Mouse (Mus musculus): ENCODE data around the gene Ucn2. TPM values are rescaled to one million over a fixed set of nuclear protein-coding genes. Genes with fewer than 3 reads are reported as not detected.

The Ucn2 gene
- total and polyA plus RNA-seq, 3 experiments: 0.38 TPM; not detected in 2

DNA sequence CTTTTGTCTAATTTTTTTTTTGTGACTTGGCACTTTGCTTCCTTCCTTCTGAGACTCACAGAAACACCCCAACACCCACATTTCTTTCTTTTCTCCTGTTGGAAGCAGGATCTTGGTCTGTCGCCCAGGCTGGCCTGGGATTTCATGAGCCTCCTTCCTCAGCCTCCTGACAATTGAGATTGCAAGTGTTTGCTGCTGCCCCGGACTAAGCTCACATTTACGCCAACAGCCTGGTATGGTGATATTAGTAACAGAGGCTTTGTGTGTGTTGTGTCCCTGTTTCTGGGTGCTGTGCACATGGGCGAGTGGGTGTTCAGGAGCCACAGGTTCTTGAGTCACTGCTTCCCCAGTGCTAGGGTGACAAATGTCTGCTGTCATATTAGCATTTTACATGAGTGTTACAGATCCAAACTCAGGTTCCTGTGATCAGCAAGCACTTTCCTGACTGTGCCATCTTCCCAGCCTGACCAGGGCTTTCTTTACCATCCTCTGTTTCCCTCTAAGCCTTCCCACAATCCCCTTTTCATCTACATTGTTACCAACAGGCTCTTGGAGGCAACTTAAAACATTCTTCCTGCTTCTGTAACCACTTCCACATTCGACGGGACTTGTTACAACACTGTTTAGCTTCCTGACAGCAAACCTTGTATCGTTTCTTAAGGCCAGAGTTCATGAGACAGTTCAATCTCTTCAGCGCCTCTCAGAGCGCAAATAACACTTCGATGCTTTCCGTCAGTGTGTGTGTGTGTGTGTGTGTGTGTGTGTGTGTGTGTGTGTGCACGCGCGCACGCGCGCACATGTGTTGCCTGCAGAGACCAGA, 37.3 kb downstream of the Ucn2 start:
- no peaks in the 10 kb centered on the region; the same call in 1 of the 2 replicates for H3K27me3 ChIP-seq (ENCODE audit: insufficient read depth, low read length)
- H3K36me3 ChIP-seq (replicated peaks): peaks cover 40% of the 10 kb centered on the region
- ATAC-seq (ENCODE audit: extremely low read depth, insufficient number of reproducible peaks, low FRiP score, poor library complexity, severe bottlenecking) (no peak), DNase-seq (ENCODE audit: low spot score) (no peak)
- no peak for TF ChIP-seq GATA2 (IDR thresholded peaks at IDR 0.05; ENCODE audit: borderline replicate concordance, low read depth, low read length)
- TF ChIP-seq CTCF (IDR thresholded peaks at IDR 0.05; ENCODE audit: low read depth, low read length): no peak
- no peak for TF ChIP-seq POLR2AphosphoS5 (IDR thresholded peaks at IDR 0.05; ENCODE audit: insufficient replicate concordance, low read depth, low read length)
- TF ChIP-seq GATA1 (IDR thresholded peaks at IDR 0.05; ENCODE audit: borderline replicate concordance, low read length): no peak
- no peak for TF ChIP-seq TAL1 (conservative IDR thresholded peaks at IDR 0.05; ENCODE audit: low read depth, low read length)
- H3K4me3 ChIP-seq (ENCODE audit: low read depth, low read length): no peak overlapping the region
- no peaks in the 10 kb centered on the region for H3K9me3 ChIP-seq (replicated peaks)
- no peaks in the 10 kb centered on the region for H3K4me1 ChIP-seq (ENCODE audit: insufficient read depth, low read depth, low read length)

DNA sequence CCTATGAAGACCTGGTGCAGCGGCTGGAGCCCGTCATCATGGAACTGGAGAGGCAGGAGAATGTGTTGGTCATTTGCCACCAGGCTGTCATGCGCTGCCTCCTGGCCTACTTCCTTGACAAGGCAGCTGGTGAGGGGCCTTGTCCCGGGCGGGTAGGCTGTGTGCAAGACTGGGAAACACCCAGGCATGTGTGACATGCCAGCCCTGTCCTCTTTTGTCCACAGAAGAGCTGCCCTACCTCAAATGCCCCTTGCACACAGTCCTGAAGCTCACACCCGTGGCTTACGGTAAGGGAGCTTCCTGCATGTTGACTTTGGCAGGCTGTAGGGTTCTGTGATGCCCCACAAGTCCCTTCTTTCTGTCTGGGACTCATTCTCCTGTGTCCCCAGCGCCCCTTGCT, 41.7 kb downstream of the Ucn2 start:
- no peak overlapping the region for H3K4me3 ChIP-seq (ENCODE audit: low read depth, low read length)
- no peaks in the 10 kb centered on the region for H3K9me3 ChIP-seq (replicated peaks)
- ATAC-seq (ENCODE audit: extremely low read depth, insufficient number of reproducible peaks, low FRiP score, poor library complexity, severe bottlenecking): no peak
- peaks cover 9% of the 10 kb centered on the region for H3K4me1 ChIP-seq (ENCODE audit: insufficient read depth, low read depth, low read length)
- TF ChIP-seq GATA1 (IDR thresholded peaks at IDR 0.05; ENCODE audit: borderline replicate concordance, low read length) (no peak), CTCF (IDR thresholded peaks at IDR 0.05; ENCODE audit: low read depth, low read length) (no peak), TAL1 (conservative IDR thresholded peaks at IDR 0.05; ENCODE audit: low read depth, low read length) (no peak), GATA2 (IDR thresholded peaks at IDR 0.05; ENCODE audit: borderline replicate concordance, low read depth, low read length) (no peak), POLR2AphosphoS5 (IDR thresholded peaks at IDR 0.05; ENCODE audit: insufficient replicate concordance, low read depth, low read length) (no peak)
- DNase-seq (ENCODE audit: low spot score): no peak
- peaks cover 61% of the 10 kb centered on the region for H3K36me3 ChIP-seq (replicated peaks)
- H3K27me3 ChIP-seq (ENCODE audit: insufficient read depth, low read length): no peaks in the 10 kb centered on the region; the same call in 1 of the 2 replicates

DNA sequence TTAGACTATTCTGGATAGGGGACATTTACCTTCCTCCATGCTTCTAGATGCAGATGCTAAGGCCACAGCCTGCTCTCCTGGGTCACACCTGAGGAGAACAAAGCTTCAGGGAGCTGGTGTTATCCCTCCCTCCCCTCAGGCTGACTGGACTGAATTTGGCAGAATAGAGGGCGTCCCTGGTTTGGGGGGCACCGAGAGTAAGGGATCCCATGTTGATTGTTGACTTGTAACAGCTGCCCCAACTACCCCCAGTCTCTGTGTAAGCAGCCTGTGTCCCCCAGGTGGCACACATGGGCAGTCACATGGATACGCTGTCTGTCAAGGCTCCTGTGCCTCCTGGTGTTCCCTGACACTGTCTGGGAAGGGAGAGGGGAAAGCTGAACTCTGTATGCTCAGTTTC, 42.6 kb downstream of the Ucn2 start:
- Histone ChIP-seq H3K4me3 (ENCODE audit: low read depth, low read length) (no peak overlapping the region), H3K27me3 (ENCODE audit: insufficient read depth, low read length) (no peaks in the 10 kb centered on the region; the same call in 1 of the 2 replicates), H3K9me3 (replicated peaks) (no peaks in the 10 kb centered on the region), H3K4me1 (ENCODE audit: insufficient read depth, low read depth, low read length) (peaks cover 12% of the 10 kb centered on the region), H3K36me3 (replicated peaks) (peaks cover 55% of the 10 kb centered on the region)
- ATAC-seq (ENCODE audit: extremely low read depth, insufficient number of reproducible peaks, low FRiP score, poor library complexity, severe bottlenecking): no peak
- TF ChIP-seq GATA1 (IDR thresholded peaks at IDR 0.05; ENCODE audit: borderline replicate concordance, low read length) (no peak), POLR2AphosphoS5 (IDR thresholded peaks at IDR 0.05; ENCODE audit: insufficient replicate concordance, low read depth, low read length) (no peak), TAL1 (conservative IDR thresholded peaks at IDR 0.05; ENCODE audit: low read depth, low read length) (no peak), CTCF (IDR thresholded peaks at IDR 0.05; ENCODE audit: low read depth, low read length) (no peak), GATA2 (IDR thresholded peaks at IDR 0.05; ENCODE audit: borderline replicate concordance, low read depth, low read length) (no peak)
- DNase-seq (ENCODE audit: low spot score): no peak

DNA sequence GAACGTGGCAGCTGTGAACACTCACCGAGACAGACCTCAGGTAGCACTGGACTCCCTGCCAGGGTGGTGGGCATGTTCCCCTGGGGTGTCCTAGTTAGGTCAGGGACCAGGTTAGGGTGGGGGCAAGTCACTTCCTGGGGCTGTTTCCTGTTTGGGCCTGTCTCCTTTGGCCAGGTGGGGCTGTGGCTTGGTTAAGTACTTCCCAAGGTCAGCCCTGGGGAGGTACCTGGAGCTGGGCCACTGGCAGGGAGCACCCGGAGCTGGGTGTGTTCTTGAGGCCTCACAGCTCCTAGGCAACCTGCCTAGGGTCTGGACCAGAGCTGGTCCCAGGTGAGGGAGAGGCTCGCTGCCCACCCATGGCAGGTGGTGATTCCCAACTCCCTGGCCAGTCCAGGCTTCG, 43.1 kb downstream of the Ucn2 start:
- no peak overlapping the region for H3K4me3 ChIP-seq (ENCODE audit: low read depth, low read length)
- H3K4me1 ChIP-seq (ENCODE audit: insufficient read depth, low read depth, low read length): peaks cover 12% of the 10 kb centered on the region
- ATAC-seq (ENCODE audit: extremely low read depth, insufficient number of reproducible peaks, low FRiP score, poor library complexity, severe bottlenecking): no peak
- H3K9me3 ChIP-seq (replicated peaks): no peaks in the 10 kb centered on the region
- H3K36me3 ChIP-seq (replicated peaks): peaks cover 52% of the 10 kb centered on the region
- DNase-seq (ENCODE audit: low spot score): no peak
- no peaks in the 10 kb centered on the region; the same call in 1 of the 2 replicates for H3K27me3 ChIP-seq (ENCODE audit: insufficient read depth, low read length)
- TF ChIP-seq CTCF (IDR thresholded peaks at IDR 0.05; ENCODE audit: low read depth, low read length): no peak

DNA sequence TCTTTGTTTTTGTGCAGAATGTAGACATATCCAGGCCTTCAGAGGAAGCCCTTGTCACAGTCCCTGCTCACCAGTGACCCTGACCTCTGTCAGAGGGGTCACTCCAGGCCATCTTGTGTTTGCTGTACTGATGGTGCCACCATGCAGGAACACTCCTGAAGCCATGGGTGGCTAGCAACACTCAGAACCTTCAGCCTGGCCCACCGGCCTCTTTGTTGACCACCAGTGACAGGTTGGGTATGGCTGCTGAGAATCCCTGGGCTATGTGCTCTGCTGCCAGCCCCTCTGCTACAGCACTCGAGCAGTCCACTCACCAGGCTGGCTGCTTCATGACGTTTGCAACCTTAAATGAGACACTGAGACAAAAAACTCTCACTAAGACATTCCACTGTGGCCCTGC, 44.5 kb downstream of the Ucn2 start:
- no peaks in the 10 kb centered on the region; the same call in 1 of the 2 replicates for H3K27me3 ChIP-seq (ENCODE audit: insufficient read depth, low read length)
- DNase-seq (ENCODE audit: low spot score): no peak
- peaks cover 12% of the 10 kb centered on the region for H3K4me1 ChIP-seq (ENCODE audit: insufficient read depth, low read depth, low read length)
- no peak overlapping the region for H3K4me3 ChIP-seq (ENCODE audit: low read depth, low read length)
- H3K36me3 ChIP-seq (replicated peaks): peaks cover 45% of the 10 kb centered on the region
- ATAC-seq (ENCODE audit: extremely low read depth, insufficient number of reproducible peaks, low FRiP score, poor library complexity, severe bottlenecking): no peak
- H3K9me3 ChIP-seq (replicated peaks): no peaks in the 10 kb centered on the region
- no peak for TF ChIP-seq POLR2AphosphoS5 (IDR thresholded peaks at IDR 0.05; ENCODE audit: insufficient replicate concordance, low read depth, low read length)
- TF ChIP-seq GATA2 (IDR thresholded peaks at IDR 0.05; ENCODE audit: borderline replicate concordance, low read depth, low read length): no peak
- no peak for TF ChIP-seq CTCF (IDR thresholded peaks at IDR 0.05; ENCODE audit: low read depth, low read length)
- no peak for TF ChIP-seq TAL1 (conservative IDR thresholded peaks at IDR 0.05; ENCODE audit: low read depth, low read length)
- no peak for TF ChIP-seq GATA1 (IDR thresholded peaks at IDR 0.05; ENCODE audit: borderline replicate concordance, low read length)

DNA sequence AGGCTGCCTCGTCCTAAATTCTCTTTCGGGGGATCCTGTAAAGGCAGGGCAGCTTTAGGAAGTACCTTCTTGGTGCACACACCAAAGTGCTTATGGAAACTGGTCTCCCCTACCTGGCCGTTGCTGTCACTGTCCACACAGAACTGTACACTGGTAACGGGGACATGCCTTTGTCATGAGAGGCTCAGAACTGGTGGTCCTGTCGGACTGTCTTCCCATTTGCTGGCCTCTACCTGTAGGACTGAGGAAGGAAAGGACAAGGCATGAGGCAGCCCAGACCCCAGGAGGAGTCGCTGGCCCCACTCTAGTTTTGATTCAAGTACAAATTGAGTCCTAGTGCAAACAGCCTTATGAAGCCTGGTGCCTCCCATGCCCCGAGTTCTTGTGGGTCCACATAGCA, 45.2 kb downstream of the Ucn2 start:
- Histone ChIP-seq H3K4me1 (ENCODE audit: insufficient read depth, low read depth, low read length) (peaks cover 12% of the 10 kb centered on the region), H3K36me3 (replicated peaks) (peaks cover 38% of the 10 kb centered on the region), H3K9me3 (replicated peaks) (no peaks in the 10 kb centered on the region), H3K27me3 (ENCODE audit: insufficient read depth, low read length) (no peaks in the 10 kb centered on the region; the same call in 1 of the 2 replicates), H3K4me3 (ENCODE audit: low read depth, low read length) (no peak overlapping the region)
- no peak for DNase-seq (ENCODE audit: low spot score)
- ATAC-seq (ENCODE audit: extremely low read depth, insufficient number of reproducible peaks, low FRiP score, poor library complexity, severe bottlenecking): no peak
- TF ChIP-seq TAL1 (conservative IDR thresholded peaks at IDR 0.05; ENCODE audit: low read depth, low read length) (no peak), GATA2 (IDR thresholded peaks at IDR 0.05; ENCODE audit: borderline replicate concordance, low read depth, low read length) (no peak), CTCF (IDR thresholded peaks at IDR 0.05; ENCODE audit: low read depth, low read length) (no peak), GATA1 (IDR thresholded peaks at IDR 0.05; ENCODE audit: borderline replicate concordance, low read length) (no peak), POLR2AphosphoS5 (IDR thresholded peaks at IDR 0.05; ENCODE audit: insufficient replicate concordance, low read depth, low read length) (no peak)
